Mouse (Mus musculus) bone marrow, adult 2 months (tissue): ENCODE results near the gene Olfr825.
"Not testable (repeated sequence)": the region's sequence is repeated elsewhere in the genome, so short reads cannot be mapped to it uniquely, and the experiment has no call there.

Source experiments
- CTCF ChIP-seq: fragments of 200-500 bp; IDR thresholded peaks from 2 replicates; pipeline ENCODE4 v1.5.1; 2011; ENCODE audit warnings: low read length, control low read depth; ENCODE audit not compliant: control insufficient read depth, insufficient read depth
- POLR2A ChIP-seq: fragments of 200-500 bp; IDR thresholded peaks from 2 replicates; pipeline ENCODE4 v1.6.1; 2011; ENCODE audit warnings: low read depth, mild to moderate bottlenecking, control low read depth, low read length, borderline replicate concordance; ENCODE audit not compliant: control insufficient read depth

GRCm38 (mm10) chr10:130142481-130142880 lies 24.1 kb downstream of the Olfr825 start:
- not testable (repeated sequence) for TF ChIP-seq POLR2A, CTCF
